Mouse (Mus musculus): ENCODE results near the gene B3glct.

B3glct gene

GRCm38 (mm10) chr5:149678100-149678989 lies at the start of gene B3glct:
Gene B3glct, plus strand, starts transcription at chr5:149678230.
- peak; percentile 61 for DNase-seq (ENCODE audit: low spot score)

- no peak for DNase-seq (ENCODE audit: low spot score)
These were observed 43.5 kb upstream of the B3glct start for GRCm38 (mm10) chr5:149634409-149635035.

- no peak for DNase-seq (ENCODE audit: low spot score)
These were observed 42.5 kb upstream of the B3glct start for GRCm38 (mm10) chr5:149635556-149635955.

GRCm38 (mm10) chr5:149636075-149636920 lies 41.7 kb upstream of the B3glct start, which contains the start of gene Hsph1:
Gene Hsph1, minus strand, starts transcription at chr5:149636376.
- peak; percentile 99 for DNase-seq (ENCODE audit: low spot score)

- DNase-seq (ENCODE audit: low spot score): no peak
These were observed 40.7 kb upstream of the B3glct start for GRCm38 (mm10) chr5:149637306-149637705.

GRCm38 (mm10) chr5:149641277-149641892 lies 36.6 kb upstream of the B3glct start:
- no peak for DNase-seq (ENCODE audit: low spot score)

- no peak for DNase-seq (ENCODE audit: low spot score)
These were observed 35.7 kb upstream of the B3glct start for GRCm38 (mm10) chr5:149642366-149642765.

GRCm38 (mm10) chr5:149642783-149643509 lies 35.1 kb upstream of the B3glct start:
- DNase-seq (ENCODE audit: low spot score): peak; percentile 43

- DNase-seq (ENCODE audit: low spot score): no peak
These were observed 30.5 kb upstream of the B3glct start for GRCm38 (mm10) chr5:149647367-149648115.

- DNase-seq (ENCODE audit: low spot score): no peak
These were observed 29.8 kb upstream of the B3glct start for GRCm38 (mm10) chr5:149648196-149648595.

- DNase-seq (ENCODE audit: low spot score): no peak
These were observed 29.1 kb upstream of the B3glct start for GRCm38 (mm10) chr5:149648895-149649406.

GRCm38 (mm10) chr5:149649499-149650178 lies 28.4 kb upstream of the B3glct start:
- no peak for DNase-seq (ENCODE audit: low spot score)

GRCm38 (mm10) chr5:149650179-149650553 lies 27.9 kb upstream of the B3glct start:
- no peak for DNase-seq (ENCODE audit: low spot score)

- no peak for DNase-seq (ENCODE audit: low spot score)
These were observed 22.4 kb upstream of the B3glct start for GRCm38 (mm10) chr5:149655636-149656035.

GRCm38 (mm10) chr5:149658022-149658421 lies 20.0 kb upstream of the B3glct start:
- no peak for DNase-seq (ENCODE audit: low spot score)

- DNase-seq (ENCODE audit: low spot score): no peak
These were observed 19.2 kb upstream of the B3glct start for GRCm38 (mm10) chr5:149658741-149659413.

- DNase-seq (ENCODE audit: low spot score): no peak
These were observed 18.6 kb upstream of the B3glct start for GRCm38 (mm10) chr5:149659414-149659780.

- DNase-seq (ENCODE audit: low spot score): no peak
These were observed 16.6 kb upstream of the B3glct start for GRCm38 (mm10) chr5:149661428-149661827.

GRCm38 (mm10) chr5:149662980-149663379 lies 15.1 kb upstream of the B3glct start:
- no peak for DNase-seq (ENCODE audit: low spot score)
